Mouse (Mus musculus) ES-E14 (cell line): Measurements from ENCODE around the gene Ephx1. TPM values are rescaled to one million over a fixed set of nuclear protein-coding genes. Genes with fewer than 3 reads are reported as not detected.

Experiments
- DNase-seq: peaks from one replicate; pipeline ENCODE4 v3.0.0-alpha.2; 2013; ENCODE audit warnings: low read depth, low spot score
- H3K27ac ChIP-seq: 2 replicates; pipeline ENCODE4 v1.5.1; 2012; ENCODE audit warnings: low read depth, mild to moderate bottlenecking, low read length, moderate library complexity, mixed read lengths; ENCODE audit not compliant: poor library complexity, insufficient read depth, severe bottlenecking
- H3K36me3 ChIP-seq: 2 replicates; pipeline ENCODE4 v1.6.1; 2012; ENCODE audit warnings: mild to moderate bottlenecking, low read length, moderate library complexity, mixed read lengths; ENCODE audit not compliant: control insufficient read depth, poor library complexity, insufficient read depth, severe bottlenecking
- H3K4me1 ChIP-seq, 2 experiments: fragments of 150-350 bp in 1 of 2; sonication (generic) in 1 of 2; 2 replicates each; pipeline ENCODE4 v1.6.1; 2012; ENCODE audit warnings: low read length in 2 of 2, mild to moderate bottlenecking in 1 of 2, mixed read lengths in 1 of 2; ENCODE audit not compliant: control insufficient read depth in 2 of 2, insufficient read depth in 2 of 2, poor library complexity in 1 of 2
- H3K4me3 ChIP-seq, 2 experiments: fragments of 150-350 bp in 1 of 2; sonication (generic) in 1 of 2; 2 replicates each; pipeline ENCODE4 v1.5.1; 2012; ENCODE audit warnings: low read length in 2 of 2, low read depth in 1 of 2, mild to moderate bottlenecking in 1 of 2, mixed read lengths in 1 of 2; ENCODE audit not compliant: insufficient read depth in 1 of 2, poor library complexity in 1 of 2, severe bottlenecking in 1 of 2
- H3K9ac ChIP-seq: 2 replicates; pipeline ENCODE4 v1.6.1; 2012; ENCODE audit warnings: low read depth, mild to moderate bottlenecking, low read length, mixed read lengths; ENCODE audit not compliant: poor library complexity, insufficient read depth, severe bottlenecking
- H3K9me3 ChIP-seq: fragments of 150-350 bp; sonication (generic); 2 replicates; pipeline ENCODE4 v1.6.1; 2012; ENCODE audit warnings: low read depth, mild to moderate bottlenecking, low read length; ENCODE audit not compliant: control insufficient read depth, insufficient read depth
- CHD2 ChIP-seq: IDR thresholded peaks from 2 replicates; pipeline ENCODE4 v1.6.1; 2014; ENCODE audit warnings: mild to moderate bottlenecking, low read depth, low read length, inconsistent platforms
- HCFC1 ChIP-seq: IDR thresholded peaks from 2 replicates; pipeline ENCODE4 v1.6.1; 2012; ENCODE audit warnings: low read length, inconsistent platforms, borderline replicate concordance; ENCODE audit not compliant: insufficient read depth
- MAFK ChIP-seq: IDR thresholded peaks from 2 replicates; pipeline ENCODE4 v1.6.1; 2014; ENCODE audit warnings: mild to moderate bottlenecking, low read depth, low read length, inconsistent platforms; ENCODE audit not compliant: insufficient read depth
- ZC3H11A ChIP-seq: IDR thresholded peaks from 2 replicates; pipeline ENCODE4 v1.6.1; 2012; ENCODE audit warnings: low read depth, mild to moderate bottlenecking, inconsistent platforms, low read length, borderline replicate concordance
- ZNF384 ChIP-seq: IDR thresholded peaks from 2 replicates; pipeline ENCODE4 v1.6.1; 2012; ENCODE audit warnings: low read depth, low read length, inconsistent platforms
- in situ Hi-C, 2 experiments: fragments of 600-800 bp; cut with MboI; formaldehyde crosslinking; loops; one replicate each; pipeline ENCODE4 v1.15.1; 2025; ENCODE audit warnings: low sequenced_read_pairs in 2 of 2, inconsistent platforms in 1 of 2; ENCODE audit not compliant: unreplicated experiment in 2 of 2
- total RNA-seq: library from RNA; depleted of rRNA; stranded (reverse); fragments of 300-350 nt; gene quantifications from 2 replicates; pipeline ENCODE4 v1.2.3, GENCODE M21; 2012

Ephx1 gene
- total RNA-seq, 1 experiment: 12.5 TPM

- TF ChIP-seq ZC3H11A: no peak
- no peak for TF ChIP-seq MAFK
- TF ChIP-seq ZNF384: no peak
- no peak for TF ChIP-seq CHD2
- TF ChIP-seq HCFC1: no peak
- no peaks in the 10 kb centered on the region for H3K9me3 ChIP-seq
- no peaks in the 10 kb centered on the region for H3K36me3 ChIP-seq
- H3K4me3 ChIP-seq: no peak overlapping the region
- peaks cover 0 to 9% of the 10 kb centered on the region in 2 experiments; a peak in 2 of 4 replicates for H3K4me1 ChIP-seq
- no peak overlapping the region for H3K27ac ChIP-seq
- in situ Hi-C loops: no loop called here
- H3K9ac ChIP-seq: no peak overlapping the region
- DNase-seq: no peak
These were observed 12.9 kb downstream of the Ephx1 start for GRCm38 (mm10) chr1:181007831-181008230.

- Histone ChIP-seq H3K9me3 (no peaks in the 10 kb centered on the region), H3K4me3 (no peak overlapping the region), H3K9ac (no peak overlapping the region), H3K36me3 (no peaks in the 10 kb centered on the region), H3K27ac (no peak overlapping the region), H3K4me1 (peaks cover 0 to 6% of the 10 kb centered on the region in 2 experiments; a peak in 2 of 4 replicates)
- in situ Hi-C loops: no loop called here
- TF ChIP-seq CHD2: no peak
- DNase-seq: no peak
These were observed 15.4 kb downstream of the Ephx1 start for GRCm38 (mm10) chr1:181005331-181005730.

GRCm38 (mm10) chr1:181003790-181004189 lies 16.9 kb downstream of the Ephx1 start:
- H3K9me3 ChIP-seq: no peaks in the 10 kb centered on the region
- no peak overlapping the region for H3K4me3 ChIP-seq
- DNase-seq: no peak
- in situ Hi-C loops: no loop called here
- H3K36me3 ChIP-seq: no peaks in the 10 kb centered on the region
- no peaks in the 10 kb centered on the region for H3K4me1 ChIP-seq
- H3K9ac ChIP-seq: no peak overlapping the region
- no peak overlapping the region for H3K27ac ChIP-seq
- TF ChIP-seq ZC3H11A: no peak
- no peak for TF ChIP-seq MAFK
- TF ChIP-seq ZNF384: no peak
- no peak for TF ChIP-seq HCFC1
- no peak for TF ChIP-seq CHD2

GRCm38 (mm10) chr1:181001621-181002020 lies 19.1 kb downstream of the Ephx1 start:
- Histone ChIP-seq H3K9me3 (no peaks in the 10 kb centered on the region), H3K9ac (no peak overlapping the region), H3K27ac (no peak overlapping the region), H3K4me1 (no peaks in the 10 kb centered on the region), H3K36me3 (no peaks in the 10 kb centered on the region), H3K4me3 (no peak overlapping the region)
- no peak for DNase-seq
- in situ Hi-C loops: no loop called here
- TF ChIP-seq MAFK: no peak
- TF ChIP-seq ZC3H11A: no peak
- TF ChIP-seq CHD2: no peak
- no peak for TF ChIP-seq HCFC1
- TF ChIP-seq ZNF384: no peak

GRCm38 (mm10) chr1:181001217-181001616 lies 19.5 kb downstream of the Ephx1 start:
- DNase-seq: no peak
- Histone ChIP-seq H3K36me3 (no peaks in the 10 kb centered on the region), H3K4me3 (no peak overlapping the region), H3K9ac (no peak overlapping the region), H3K9me3 (no peaks in the 10 kb centered on the region), H3K27ac (no peak overlapping the region), H3K4me1 (no peaks in the 10 kb centered on the region)
- no peak for TF ChIP-seq HCFC1
- no peak for TF ChIP-seq CHD2
- TF ChIP-seq MAFK: no peak
- in situ Hi-C loops: no loop called here
